27 mouse cellular contexts compared by ENCODE assay signal in genomic region chr11:68893911-68894464, GRCm38 (mm10). TPM values are rescaled to one million over a fixed set of nuclear protein-coding genes. Genes with fewer than 3 reads are reported as not detected.
DNase-seq lines count a peak whose midpoint lies in the region; ATAC-seq lines count a peak whose summit lies in the region.
"Had no signal": no experiment of that assay in that cellular context is flagged by ENCODE, and none has a peak within 500 bp of the region (broad histone marks: within the 10 kb centered on the region; RNA-seq: fewer than 3 reads in every experiment).

No protein-coding gene starts in this region.

- DNase-seq in heart, adult 11 months, result peak; percentile 91
- no peak for DNase-seq in heart, postnatal 14 days
- peak; percentile 13 for DNase-seq in kidney, postnatal 10 days
- peak; percentile 22 for DNase-seq in thymus, postnatal 4 days
- no peak for DNase-seq in thymus, postnatal 25 days
- DNase-seq in embryo, embryonic 10.5 days (ENCODE audit: low spot score), result no peak
- DNase-seq: adrenal gland, adult 2 months; adrenal gland, postnatal 10 days; adrenal gland, postnatal 25 days; cerebellum, adult 11 months; cerebellum, adult 18-20 months; cerebellum, adult 8-10 months; cerebellum, adult 9-11 months; cerebellum, postnatal 14 days; cerebellum, postnatal 36 days had no signal

- 68% methylated on average over 12 of the region's 12 CpGs for WGBS in kidney, embryonic 14.5 days

- no peaks in the 10 kb centered on the region for H3K4me1 ChIP-seq in kidney, embryonic 14.5 days (ENCODE audit: control insufficient read depth, insufficient read depth, low read length)
- H3K4me1 ChIP-seq: embryonic facial prominence, embryonic 13.5 days; forebrain, embryonic 12.5 days had no signal

- no peaks in the 10 kb centered on the region for H3K27me3 ChIP-seq in kidney, embryonic 14.5 days (ENCODE audit: control insufficient read depth, insufficient read depth, low read length)
- H3K27me3 ChIP-seq: embryonic facial prominence, embryonic 13.5 days; forebrain, embryonic 12.5 days had no signal

- no peak overlapping the region for H3K4me3 ChIP-seq in kidney, embryonic 14.5 days (ENCODE audit: low read length)
- H3K4me3 ChIP-seq: embryonic facial prominence, embryonic 13.5 days; erythroblast, embryonic 14.5 days; forebrain, embryonic 10.5 days; forebrain, embryonic 12.5 days had no signal

- intact Hi-C loops in heart, postnatal 14 days (cut with DNase I), result no loop called here

- H3K9me3 ChIP-seq in kidney, embryonic 14.5 days (ENCODE audit: control insufficient read depth, low read length), result no peaks in the 10 kb centered on the region
- H3K9me3 ChIP-seq: embryonic facial prominence, embryonic 13.5 days; forebrain, embryonic 10.5 days; forebrain, embryonic 12.5 days had no signal

- H3K9ac ChIP-seq in kidney, embryonic 14.5 days (ENCODE audit: low read depth, low read length), result no peak overlapping the region
- H3K9ac ChIP-seq: embryonic facial prominence, embryonic 13.5 days; forebrain, embryonic 12.5 days had no signal

- no peak overlapping the region for H3K4me2 ChIP-seq in kidney, embryonic 14.5 days (replicated peaks; ENCODE audit: low read depth, low read length)
- H3K4me2 ChIP-seq: embryonic facial prominence, embryonic 13.5 days; forebrain, embryonic 12.5 days had no signal

- no peaks in the 10 kb centered on the region for H3K36me3 ChIP-seq in kidney, embryonic 14.5 days (ENCODE audit: control insufficient read depth, insufficient read depth, low read length)
- H3K36me3 ChIP-seq: embryonic facial prominence, embryonic 13.5 days; forebrain, embryonic 10.5 days; forebrain, embryonic 12.5 days had no signal

- no peak for ATAC-seq in kidney, embryonic 14.5 days (ENCODE audit: low FRiP score, low TSS enrichment)
- ATAC-seq: forebrain, embryonic 14.5 days; forebrain, embryonic 16.5 days had no signal

- H3K27ac ChIP-seq in kidney, embryonic 14.5 days (ENCODE audit: low read depth, low read length), result no peak overlapping the region
- H3K27ac ChIP-seq: embryonic facial prominence, embryonic 13.5 days; forebrain, embryonic 10.5 days; forebrain, embryonic 12.5 days had no signal

RNA-seq across cellular contexts. Expression of gene Rnf222, which starts 5.6 kb away (rescaled TPM):
- total RNA-seq in heart, postnatal 14 days (2021), result under 1 TPM in 1 of 2 experiments, not detected in 1; 0.15 TPM
- polyA plus RNA-seq in kidney, embryonic 14.5 days (2014; fragmentation: Nextera tagmentation; extraction: Ambion mirVana), result 0.05 and 0.06 TPM in 2 replicates
- polyA plus RNA-seq: C2C12; erythroblast, embryonic 14.5 days; forebrain, embryonic 14.5 days; forebrain, embryonic 16.5 days had no signal

RNA-seq across cellular contexts. Expression of gene Rpl26, which starts 7.4 kb away (rescaled TPM):
- total RNA-seq in heart, postnatal 14 days (2021), result 100 to 1,000 TPM; 607 to 680 TPM
- polyA plus RNA-seq in kidney, embryonic 14.5 days (2014; fragmentation: Nextera tagmentation; extraction: Ambion mirVana), result 1,184 and 1,677 TPM in 2 replicates

RNA-seq across cellular contexts. Expression of gene Ndel1, which starts 22.3 kb away (rescaled TPM):
- total RNA-seq in heart, postnatal 14 days (2021), result 10 to 100 TPM; 56.1 to 59.6 TPM
- polyA plus RNA-seq in kidney, embryonic 14.5 days (2014; fragmentation: Nextera tagmentation; extraction: Ambion mirVana), result 46.7 and 70.6 TPM in 2 replicates

RNA-seq across cellular contexts. Expression of gene Odf4, which starts 32.9 kb away (rescaled TPM):
- total RNA-seq in heart, postnatal 14 days (2021), result not detected
- polyA plus RNA-seq in kidney, embryonic 14.5 days (2014; fragmentation: Nextera tagmentation; extraction: Ambion mirVana), result not detected in 2 replicates
- total RNA-seq: adrenal gland, adult 2 months; common myeloid progenitor, adult 5-6 weeks; ES-E14; MEL had no signal
- polyA plus RNA-seq: adrenal gland, adult 2 months; C2C12; embryonic facial prominence, embryonic 11.5 days; embryonic facial prominence, embryonic 13.5 days; erythroblast, embryonic 14.5 days; forebrain, embryonic 10.5 days; forebrain, embryonic 14.5 days had no signal

Comparison
In these comparisons a context has a peak if more than half of its experiments do, and no peak if none do; other contexts are left out.
1. DNase-seq: peak in heart, adult 11 months (single experiment), kidney, postnatal 10 days (single experiment) and thymus, postnatal 4 days (single experiment); none in heart, postnatal 14 days (0 of 2), thymus, postnatal 25 days (single experiment) and embryo, embryonic 10.5 days (single experiment).